Mouse (Mus musculus) liver, embryonic 11.5 days (tissue): ENCODE data around the gene Rbfox2. TPM values are rescaled to one million over a fixed set of nuclear protein-coding genes. Genes with fewer than 3 reads are reported as not detected.

ENCODE experiments used
- ATAC-seq: fragments of 200-750 bp; cut with Nextera tagmentation; replicated peaks from 2 replicates; pipeline ENCODE4 v1.8.0; 2017; ENCODE audit warnings: moderate number of reproducible peaks, mild to moderate bottlenecking, moderate TSS enrichment, moderate library complexity; ENCODE audit not compliant: low FRiP score
- DNase-seq: peaks from one replicate; pipeline ENCODE4 v3.0.0-alpha.2; 2017; ENCODE audit warnings: low spot score
- H3K27ac ChIP-seq: fragments of 300-500 bp; sonication (generic); 2 replicates; pipeline ENCODE4 v1.5.1; 2014; ENCODE audit warnings: mild to moderate bottlenecking, low read depth, low read length, control low read depth
- H3K27me3 ChIP-seq: fragments of 300-500 bp; sonication (generic); replicated peaks from 2 replicates; pipeline ENCODE4 v1.6.1; 2014; ENCODE audit warnings: low read length, mixed read lengths; ENCODE audit not compliant: control insufficient read depth, insufficient read depth
- H3K36me3 ChIP-seq: fragments of 300-500 bp; sonication (generic); 2 replicates; pipeline ENCODE4 v1.6.1; 2014; ENCODE audit warnings: mild to moderate bottlenecking, low read length, moderate library complexity, mixed read lengths; ENCODE audit not compliant: control insufficient read depth, insufficient read depth
- H3K4me1 ChIP-seq: fragments of 300-500 bp; sonication (generic); replicated peaks from 2 replicates; pipeline ENCODE4 v1.6.1; 2014; ENCODE audit warnings: low read length, mixed read lengths; ENCODE audit not compliant: control insufficient read depth, insufficient read depth
- H3K4me2 ChIP-seq: fragments of 300-500 bp; sonication (generic); 2 replicates; pipeline ENCODE4 v1.6.1; 2014; ENCODE audit warnings: mild to moderate bottlenecking, control low read depth, moderate library complexity
- H3K4me3 ChIP-seq: fragments of 300-500 bp; sonication (generic); 2 replicates; pipeline ENCODE4 v1.5.1; 2014; ENCODE audit warnings: low read depth, low read length, control low read depth
- H3K9ac ChIP-seq: fragments of 300-500 bp; sonication (generic); 2 replicates; pipeline ENCODE4 v1.6.1; 2014; ENCODE audit warnings: low read depth, low read length, control low read depth
- H3K9me3 ChIP-seq: fragments of 300-500 bp; sonication (generic); 2 replicates; pipeline ENCODE4 v1.6.1; 2016; ENCODE audit warnings: low read length, inconsistent platforms, mixed read lengths; ENCODE audit not compliant: control insufficient read depth
- WGBS: fragments of 180-500 bp; shearing (Covaris S2); extraction: QIAGEN DNeasy Blood & Tissue Kit; methylation state at CpG from one replicate; pipeline ENCODE4 v1.1.7; 2014; 5-methylcytosine and 5-hydroxymethylcytosine counted together
- polyA plus RNA-seq: library from polyadenylated mRNA; unstranded; fragments of >200 nt; fragmentation: Nextera tagmentation; extraction: Ambion mirVana; gene quantifications from 2 replicates; pipeline ENCODE4 v1.2.1, GENCODE M21; 2014

Gene Rbfox2
- polyA plus RNA-seq, 1 experiment from 2014 or later = 26.6 TPM

DNA sequence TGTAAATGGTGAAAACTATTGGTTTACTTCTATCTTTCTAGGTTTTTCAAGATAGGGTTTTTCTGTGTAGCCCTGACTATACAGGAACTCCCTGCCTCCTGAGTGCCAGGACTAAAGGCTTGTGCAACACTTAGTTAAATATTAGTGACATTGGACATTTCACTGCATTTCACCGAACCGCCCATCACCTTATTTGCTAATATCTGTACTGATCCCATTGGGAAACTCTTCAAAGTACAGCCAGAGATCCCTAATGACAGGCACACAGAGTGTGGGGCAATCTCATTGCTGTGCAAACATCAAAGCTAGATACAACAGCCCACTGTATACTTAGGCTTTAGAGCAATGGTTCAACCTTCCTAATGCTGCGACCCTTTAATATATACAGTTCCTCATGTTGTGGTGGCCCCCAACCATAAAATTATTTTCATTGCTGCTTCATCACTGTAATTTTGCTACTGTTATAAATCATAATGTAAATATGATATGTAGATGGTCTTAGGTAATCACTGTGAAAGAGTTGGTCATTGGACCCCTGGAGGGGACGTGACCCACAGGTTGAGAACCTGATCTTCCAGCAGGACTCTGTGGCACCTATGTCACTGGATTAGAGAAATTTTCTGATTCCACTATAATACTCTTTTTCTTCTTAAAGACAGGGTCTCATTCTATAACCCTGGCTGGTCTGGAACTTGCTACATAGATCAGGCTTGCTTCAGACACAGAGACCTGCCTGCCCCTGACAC is 182.3 kb downstream of the Rbfox2 start:
- Histone ChIP-seq H3K36me3 (no peaks in the 10 kb centered on the region), H3K4me3 (no peak overlapping the region), H3K27me3 (no peaks in the 10 kb centered on the region), H3K27ac (no peak overlapping the region; the same call in 1 of the 2 replicates), H3K9me3 (no peaks in the 10 kb centered on the region), H3K4me2 (no peak overlapping the region), H3K4me1 (peaks cover 7% of the 10 kb centered on the region), H3K9ac (no peak overlapping the region)
- peak; percentile 77 for ATAC-seq
- 77% methylated on average over 4 of the region's 4 CpGs for WGBS
- DNase-seq = no peak

DNA sequence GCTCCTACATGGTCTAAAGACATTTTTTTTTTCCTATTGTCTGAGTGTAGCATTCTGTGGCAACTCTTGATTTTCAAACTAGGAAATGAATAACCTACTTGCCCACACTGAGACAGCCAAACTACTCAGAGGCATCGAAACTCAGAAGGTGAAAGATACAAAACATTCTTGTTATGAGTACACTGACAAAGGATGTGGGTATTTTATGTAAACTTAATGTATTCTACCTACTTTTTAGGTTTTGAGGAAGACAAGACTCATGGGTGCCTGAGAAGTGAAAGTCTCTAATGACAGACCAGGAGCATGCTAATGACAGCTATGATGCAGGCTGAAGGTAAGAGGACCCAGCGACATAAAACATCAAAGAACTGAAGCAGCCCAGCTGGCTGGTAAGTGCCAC is 184.0 kb downstream of the Rbfox2 start:
- no peak for DNase-seq
- WGBS = 69% methylated on average over 2 of the region's 2 CpGs
- Histone ChIP-seq H3K36me3 (no peaks in the 10 kb centered on the region), H3K4me1 (peaks cover 7% of the 10 kb centered on the region), H3K27ac (no peak overlapping the region), H3K4me3 (no peak overlapping the region), H3K9me3 (no peaks in the 10 kb centered on the region), H3K27me3 (no peaks in the 10 kb centered on the region), H3K9ac (no peak overlapping the region), H3K4me2 (no peak overlapping the region)
- no peak for ATAC-seq

DNA sequence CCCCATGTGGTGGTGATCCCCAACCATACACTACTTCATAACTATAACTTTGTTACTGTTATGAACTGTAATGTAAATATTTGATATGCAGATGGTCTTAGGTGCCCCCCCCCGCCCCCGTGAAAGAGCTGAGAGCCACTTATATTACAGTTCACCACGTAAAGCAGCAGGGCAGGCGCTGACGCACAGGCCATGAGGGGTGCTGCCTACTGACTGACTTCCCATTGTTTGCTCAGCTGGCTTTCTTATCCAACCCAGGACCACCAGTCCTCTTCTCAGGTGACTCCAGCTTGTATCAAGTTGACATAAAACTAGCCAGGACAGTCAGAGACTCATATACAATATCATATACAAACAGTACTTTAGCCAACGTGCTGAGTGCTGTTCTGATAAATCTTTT is 184.6 kb downstream of the Rbfox2 start:
- Histone ChIP-seq H3K36me3 (no peaks in the 10 kb centered on the region), H3K9ac (no peak overlapping the region), H3K4me2 (no peak overlapping the region), H3K9me3 (no peaks in the 10 kb centered on the region), H3K27ac (no peak overlapping the region), H3K27me3 (no peaks in the 10 kb centered on the region), H3K4me1 (peaks cover 7% of the 10 kb centered on the region), H3K4me3 (no peak overlapping the region)
- 70% methylated on average over 6 of the region's 6 CpGs for WGBS
- no peak for ATAC-seq
- no peak for DNase-seq

DNA sequence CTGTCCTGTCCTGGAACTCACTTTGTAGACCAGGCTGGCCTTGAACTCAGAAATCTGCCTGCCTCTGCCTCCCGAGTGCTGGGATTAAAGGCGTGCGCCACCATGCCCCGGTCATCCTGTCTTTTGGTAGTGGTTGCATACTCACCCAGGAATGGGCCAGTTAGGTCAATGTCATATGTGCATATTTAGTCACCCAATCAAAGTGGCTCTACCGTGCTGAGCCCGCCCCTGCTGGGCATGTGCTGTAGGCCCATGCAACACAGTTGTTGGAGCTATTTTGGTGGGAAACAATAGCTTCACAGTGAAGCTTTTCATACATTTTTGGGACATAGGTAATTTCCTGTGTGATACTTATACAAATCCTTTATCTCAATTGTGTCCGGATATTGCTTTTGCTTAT is 187.1 kb downstream of the Rbfox2 start:
- Histone ChIP-seq H3K9me3 (no peaks in the 10 kb centered on the region), H3K27me3 (no peaks in the 10 kb centered on the region), H3K27ac (no peak overlapping the region), H3K4me3 (no peak overlapping the region), H3K4me1 (peaks cover 3% of the 10 kb centered on the region), H3K4me2 (no peak overlapping the region), H3K36me3 (no peaks in the 10 kb centered on the region; the same call in 1 of the 2 replicates), H3K9ac (no peak overlapping the region)
- no peak for DNase-seq
- ATAC-seq = no peak
- WGBS = 92% methylated on average over 7 of the region's 7 CpGs

DNA sequence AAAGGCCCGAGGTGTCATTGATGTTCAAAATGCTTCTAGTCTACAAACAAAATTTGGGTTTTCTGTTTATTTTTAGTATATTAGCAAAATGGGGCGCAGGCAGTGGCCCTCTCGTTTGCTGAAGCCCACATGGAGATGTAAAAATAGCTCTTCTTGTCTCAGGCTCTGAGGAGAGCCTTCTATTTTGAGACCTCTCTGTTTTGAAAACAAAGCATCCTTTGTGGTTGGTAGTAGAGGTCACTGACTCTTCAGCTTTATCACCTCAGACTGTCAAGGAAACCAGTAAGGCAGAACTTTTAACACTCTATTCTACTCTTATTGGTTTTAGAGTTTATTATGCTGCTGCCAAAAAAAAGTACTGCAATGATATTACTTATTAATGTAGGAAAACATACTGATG is 189.6 kb downstream of the Rbfox2 start:
- no peaks in the 10 kb centered on the region; the same call in none of the 2 replicates for H3K4me1 ChIP-seq
- H3K9ac ChIP-seq = no peak overlapping the region
- no peaks in the 10 kb centered on the region; the same call in 1 of the 2 replicates for H3K36me3 ChIP-seq
- 57% methylated on average over 3 of the region's 3 CpGs for WGBS
- ATAC-seq (no peak), DNase-seq (no peak)
- no peak overlapping the region for H3K4me3 ChIP-seq
- H3K27me3 ChIP-seq = no peaks in the 10 kb centered on the region
- no peak overlapping the region for H3K27ac ChIP-seq
- no peak overlapping the region for H3K4me2 ChIP-seq
- no peaks in the 10 kb centered on the region for H3K9me3 ChIP-seq

DNA sequence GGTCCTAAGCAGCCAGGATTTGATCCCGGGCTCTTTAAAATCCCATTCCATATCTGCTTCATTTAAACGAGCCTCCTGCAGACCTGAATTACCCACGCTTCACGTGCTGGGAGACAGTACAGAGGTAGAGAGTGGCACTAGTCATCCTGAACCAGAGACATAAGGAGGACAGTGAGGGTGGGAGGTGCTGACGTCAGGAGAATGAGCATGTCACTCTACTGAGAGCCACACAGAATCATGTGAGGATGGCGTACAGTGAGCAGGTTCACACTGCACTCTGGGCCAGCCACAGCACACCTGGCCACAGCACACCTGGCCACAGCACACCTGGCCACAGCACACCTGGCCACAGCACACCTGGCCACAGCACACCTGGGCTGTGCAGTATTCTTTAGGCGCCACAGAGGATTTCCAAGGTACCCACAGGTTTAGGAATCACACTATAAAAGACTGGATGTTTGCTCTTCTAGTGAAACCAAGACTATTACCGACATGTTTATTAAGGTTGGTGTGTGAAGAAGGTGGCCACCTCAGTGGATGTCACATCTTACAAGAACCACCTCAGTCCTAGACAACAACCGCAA is 190.6 kb downstream of the Rbfox2 start:
- Histone ChIP-seq H3K27ac (no peak overlapping the region), H3K36me3 (no peaks in the 10 kb centered on the region; the same call in 1 of the 2 replicates), H3K4me3 (no peak overlapping the region), H3K9me3 (no peaks in the 10 kb centered on the region), H3K27me3 (no peaks in the 10 kb centered on the region), H3K9ac (no peak overlapping the region), H3K4me2 (no peak overlapping the region), H3K4me1 (no peaks in the 10 kb centered on the region; the same call in 1 of the 2 replicates)
- DNase-seq (no peak), ATAC-seq (no peak)
- 88% methylated on average over 9 of the region's 9 CpGs for WGBS

DNA sequence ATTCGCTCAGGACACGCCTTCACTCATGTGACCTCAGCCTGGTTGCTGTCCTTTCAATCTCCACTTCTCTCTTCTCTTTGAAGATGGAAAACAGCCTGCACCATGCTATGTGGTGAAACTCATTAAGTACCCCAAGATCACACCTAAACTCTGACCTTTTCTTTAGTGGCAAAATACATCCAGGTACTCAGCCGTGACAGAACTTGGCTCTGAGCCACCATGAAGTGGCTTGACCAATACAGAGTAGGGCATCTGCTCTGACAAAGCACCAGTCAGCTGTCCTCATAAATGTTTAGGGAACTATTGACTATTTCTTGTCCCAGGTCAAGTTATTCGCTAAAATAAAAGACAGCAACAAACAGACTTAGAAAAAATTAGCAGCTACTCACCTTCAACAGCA is 191.3 kb downstream of the Rbfox2 start:
- DNase-seq (no peak), ATAC-seq (no peak)
- H3K27ac ChIP-seq = no peak overlapping the region
- H3K4me3 ChIP-seq = no peak overlapping the region
- no peaks in the 10 kb centered on the region; the same call in 1 of the 2 replicates for H3K36me3 ChIP-seq
- no peaks in the 10 kb centered on the region for H3K27me3 ChIP-seq
- H3K9me3 ChIP-seq = no peaks in the 10 kb centered on the region
- H3K4me2 ChIP-seq = no peak overlapping the region
- no peak overlapping the region for H3K9ac ChIP-seq
- 80% methylated on average over 4 of the region's 4 CpGs for WGBS
- H3K4me1 ChIP-seq = no peaks in the 10 kb centered on the region

DNA sequence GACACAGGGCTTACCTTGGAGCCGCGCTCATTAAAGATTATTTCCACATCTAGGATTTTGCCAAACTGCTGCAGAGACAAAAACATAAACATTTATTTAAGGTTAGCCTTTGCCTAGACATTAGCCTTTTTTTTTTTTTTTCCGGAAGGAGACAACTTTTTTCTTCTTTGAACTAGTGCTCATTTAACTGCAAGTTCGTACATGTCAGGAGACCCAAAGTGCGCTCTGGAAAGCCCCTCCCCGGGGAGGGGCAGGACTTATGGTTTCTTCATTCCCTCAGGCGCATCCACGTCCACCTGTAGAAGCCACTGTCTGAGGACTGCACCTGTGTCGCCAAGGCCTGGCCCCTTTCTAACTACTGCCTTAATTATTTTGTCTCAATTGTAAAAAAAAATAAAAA is 193.2 kb downstream of the Rbfox2 start:
- 82% methylated on average over 9 of the region's 9 CpGs for WGBS
- no peak overlapping the region for H3K27ac ChIP-seq
- ATAC-seq (no peak), DNase-seq (no peak)
- no peak overlapping the region for H3K4me3 ChIP-seq
- H3K4me1 ChIP-seq = no peaks in the 10 kb centered on the region
- H3K4me2 ChIP-seq = no peak overlapping the region
- no peak overlapping the region for H3K9ac ChIP-seq
- H3K27me3 ChIP-seq = no peaks in the 10 kb centered on the region
- no peaks in the 10 kb centered on the region; the same call in 1 of the 2 replicates for H3K36me3 ChIP-seq
- H3K9me3 ChIP-seq = no peaks in the 10 kb centered on the region

DNA sequence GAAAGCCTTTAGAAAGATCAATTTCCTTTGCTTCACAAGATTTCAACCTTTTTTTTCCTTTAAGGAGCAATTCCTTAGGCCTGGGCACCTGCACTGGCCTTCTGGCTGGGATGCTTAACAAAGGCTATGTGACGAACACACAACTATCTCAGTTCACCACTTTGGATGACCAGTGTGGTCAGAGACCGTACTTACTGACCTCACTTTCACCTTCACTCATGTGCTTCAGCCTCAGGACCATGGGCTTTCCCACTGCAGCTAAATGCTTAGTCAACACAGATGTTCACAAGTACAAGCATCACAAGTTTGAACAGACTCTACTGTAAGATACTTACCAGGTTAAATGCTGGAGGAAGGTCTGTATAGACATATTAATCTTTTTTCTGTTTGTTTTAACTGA is 194.4 kb downstream of the Rbfox2 start:
- DNase-seq (no peak), ATAC-seq (no peak)
- WGBS = 85% methylated on average over 2 of the region's 2 CpGs
- H3K27me3 ChIP-seq = no peaks in the 10 kb centered on the region
- H3K9ac ChIP-seq = no peak overlapping the region
- H3K4me3 ChIP-seq = no peak overlapping the region
- no peaks in the 10 kb centered on the region for H3K4me1 ChIP-seq
- no peaks in the 10 kb centered on the region for H3K9me3 ChIP-seq
- no peaks in the 10 kb centered on the region; the same call in 1 of the 2 replicates for H3K36me3 ChIP-seq
- no peak overlapping the region for H3K27ac ChIP-seq
- H3K4me2 ChIP-seq = no peak overlapping the region
